Mouse (Mus musculus) cerebral cortex, adult 2 months (tissue): ENCODE measurements around the gene AU022252.

ENCODE experiments used
- WGBS: fragments of 180-500 bp; shearing (Covaris S2); methylation state at CpG from one replicate; pipeline ENCODE4 v1.1.7; 2018; 5-methylcytosine and 5-hydroxymethylcytosine counted together

The AU022252 gene

GRCm38 (mm10) chr4:119244468-119245240 lies 12.1 kb upstream of the AU022252 start:
- WGBS, result 62% methylated on average over 22 of the region's 22 CpGs

GRCm38 (mm10) chr4:119242571-119242970 lies 10.1 kb upstream of the AU022252 start:
- WGBS, result 96% methylated on average over 12 of the region's 12 CpGs

- WGBS, result 56% methylated on average over 14 of the region's 14 CpGs
These were observed 9.2 kb upstream of the AU022252 start for GRCm38 (mm10) chr4:119241664-119242063.

GRCm38 (mm10) chr4:119239181-119239682 lies 6.7 kb upstream of the AU022252 start:
- WGBS, result 38% methylated on average over 12 of the region's 12 CpGs

GRCm38 (mm10) chr4:119238661-119239060 lies 6.1 kb upstream of the AU022252 start:
- WGBS, result 55% methylated on average over 3 of the region's 3 CpGs

- 88% methylated on average over 3 of the region's 3 CpGs for WGBS
These were observed 1.8 kb upstream of the AU022252 start for GRCm38 (mm10) chr4:119234348-119234747.

GRCm38 (mm10) chr4:119233256-119233901 lies 867 bp upstream of the AU022252 start:
- WGBS, result under 1% methylated on average over 36 of the region's 36 CpGs

- 89% methylated on average over 11 of the region's 11 CpGs for WGBS
These were observed 5.8 kb downstream of the AU022252 start for GRCm38 (mm10) chr4:119226751-119227150.

- WGBS, result 90% methylated on average over 9 of the region's 9 CpGs
These were observed 6.8 kb downstream of the AU022252 start for GRCm38 (mm10) chr4:119225719-119226118.

GRCm38 (mm10) chr4:119224534-119224933 lies 8.0 kb downstream of the AU022252 start:
- WGBS, result 95% methylated on average over 3 of the region's 3 CpGs

- WGBS, result 55% methylated on average over 1 of the region's 1 CpGs
These were observed 8.8 kb downstream of the AU022252 start for GRCm38 (mm10) chr4:119223696-119224095.

- WGBS, result 32% methylated on average over 11 of the region's 11 CpGs
These were observed 14.3 kb downstream of the AU022252 start, which contains the start of gene Tmem269 for GRCm38 (mm10) chr4:119218169-119218568. Tmem269 (minus strand) TSS chr4:119218217.

- WGBS, result 60% methylated on average over 8 of the region's 8 CpGs
These were observed 15.8 kb downstream of the AU022252 start for GRCm38 (mm10) chr4:119216667-119217066.

GRCm38 (mm10) chr4:119204672-119205071 lies 27.8 kb downstream of the AU022252 start:
- 26% methylated on average over 8 of the region's 8 CpGs for WGBS

- 94% methylated on average over 6 of the region's 6 CpGs for WGBS
These were observed 34.4 kb downstream of the AU022252 start for GRCm38 (mm10) chr4:119198105-119198504.

- 10% methylated on average over 18 of the region's 18 CpGs for WGBS
These were observed 36.8 kb downstream of the AU022252 start for GRCm38 (mm10) chr4:119195582-119196320.

GRCm38 (mm10) chr4:119194909-119195581 lies 37.5 kb downstream of the AU022252 start, which contains the start of gene Svbp:
Svbp (plus strand) TSS chr4:119195306.
- under 1% methylated on average over 43 of the region's 47 CpGs for WGBS

- 93% methylated on average over 4 of the region's 4 CpGs for WGBS
These were observed 39.8 kb downstream of the AU022252 start for GRCm38 (mm10) chr4:119192757-119193156.

- WGBS, result 64% methylated on average over 3 of the region's 3 CpGs
These were observed 41.2 kb downstream of the AU022252 start for GRCm38 (mm10) chr4:119191273-119191672.

GRCm38 (mm10) chr4:119190618-119191017 lies 41.9 kb downstream of the AU022252 start:
- 91% methylated on average over 8 of the region's 8 CpGs for WGBS

- WGBS, result 83% methylated on average over 6 of the region's 6 CpGs
These were observed 42.6 kb downstream of the AU022252 start, which contains the start of gene Ermap for GRCm38 (mm10) chr4:119189864-119190263. Ermap (minus strand) TSS chr4:119190011.
